Mouse (Mus musculus) cerebellum, adult 11-12 months (tissue): Measurements from ENCODE around the gene Olfr669.
"Not testable (repeated sequence)": the region's sequence is repeated elsewhere in the genome, so short reads cannot be mapped to it uniquely, and the experiment has no call there.

Experiments used
- DNase-seq: peaks from one replicate; pipeline ENCODE4 v3.0.0; 2022

Olfr669 gene

DNA sequence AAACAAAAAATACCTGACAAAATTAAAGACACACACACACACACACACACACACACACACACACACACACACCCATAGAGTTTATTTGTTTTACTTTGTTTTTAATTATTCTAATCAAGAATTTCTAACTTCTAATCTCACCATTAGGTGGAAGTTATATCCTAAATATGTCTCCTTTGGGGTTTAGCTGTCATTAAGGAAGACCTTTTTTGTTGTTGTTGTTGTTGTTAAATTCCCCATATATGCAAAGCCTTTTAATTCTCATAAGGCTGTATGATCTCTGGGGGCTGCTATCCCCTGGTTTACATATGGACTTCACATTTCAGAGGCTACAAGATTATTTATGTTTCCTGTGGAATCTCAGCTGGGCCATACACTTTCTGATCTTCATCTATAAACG lies at the start of gene Olfr669:
Gene Olfr669, plus strand, starts transcription at position 301 of the 400 bp plus-strand sequence.
- DNase-seq = no peak

- DNase-seq = no peak
Observed at GRCm38 (mm10) chr7:104895852-104896251, 38.2 kb upstream of the Olfr669 start, which contains the start of gene Olfr666. Gene Olfr666 (minus strand): TSS chr7:104895952.

DNA sequence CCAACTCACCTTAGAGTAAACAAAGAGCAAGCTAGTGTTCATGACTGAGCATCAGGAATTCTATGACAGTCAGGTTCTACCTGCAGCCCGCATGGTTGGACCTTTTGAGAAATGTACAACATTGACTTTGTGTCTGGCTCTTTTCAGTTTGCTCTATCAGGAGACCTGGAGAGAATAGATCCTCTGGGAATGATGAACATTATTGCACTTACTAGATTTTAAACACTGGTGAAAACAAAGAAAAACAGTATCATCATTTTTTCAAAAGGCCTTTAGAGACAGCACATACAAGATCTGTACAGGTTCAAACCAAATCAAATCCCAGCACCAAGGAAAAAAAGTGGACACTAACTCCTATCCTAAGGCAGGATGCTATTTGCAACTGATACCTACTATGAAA lies 12.7 kb upstream of the Olfr669 start, which contains the start of gene Olfr667:
Gene Olfr667, minus strand, starts transcription at position 101 of the 400 bp plus-strand sequence.
- DNase-seq = no peak

DNA sequence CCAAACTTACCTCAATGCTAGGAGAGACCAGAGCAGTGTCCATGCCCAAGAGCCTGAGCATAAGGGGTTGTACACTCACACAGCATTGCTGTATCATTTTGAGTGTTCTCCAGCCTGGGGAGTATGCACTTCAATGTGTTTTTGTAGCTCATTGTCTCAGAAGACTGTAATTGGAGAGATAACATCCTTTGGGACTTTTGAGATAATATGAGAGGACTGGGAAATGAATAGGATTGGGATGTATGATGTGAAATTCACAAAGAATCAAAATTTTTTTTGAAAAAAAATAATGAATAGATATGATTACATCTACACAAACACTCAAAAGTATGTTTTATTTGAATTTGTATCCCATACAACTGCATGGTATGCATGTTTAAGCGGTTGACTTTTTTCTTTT lies 6.1 kb upstream of the Olfr669 start, which contains the start of gene Olfr668:
Gene Olfr668, minus strand, starts transcription at position 101 of the 400 bp plus-strand sequence.
- no peak for DNase-seq

DNA sequence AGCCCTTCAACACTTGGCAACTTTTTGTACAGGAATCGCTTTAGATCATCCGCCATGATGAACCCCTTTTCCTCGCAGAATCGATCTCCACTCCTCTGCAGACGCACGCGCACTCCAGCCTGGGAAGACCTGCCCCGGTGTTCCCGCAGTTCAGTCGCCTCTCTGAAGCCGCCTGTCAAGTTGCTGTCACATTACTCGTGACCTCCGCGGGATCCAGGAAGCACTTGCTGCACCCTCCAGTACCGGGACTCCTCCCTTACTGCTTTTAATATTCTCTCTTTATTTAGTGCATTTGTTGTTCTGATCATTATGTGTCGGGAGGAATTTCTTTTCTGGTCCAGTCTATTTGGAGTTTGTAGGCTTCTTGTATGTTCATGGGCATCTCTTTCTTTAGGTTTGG lies 16.2 kb downstream of the Olfr669 start:
- not testable (repeated sequence) for DNase-seq

GRCm38 (mm10) chr7:104962520-104962919 lies 28.5 kb downstream of the Olfr669 start, which contains the start of gene Olfr670:
Gene Olfr670 (minus strand): TSS chr7:104962620.
- no peak for DNase-seq

DNA sequence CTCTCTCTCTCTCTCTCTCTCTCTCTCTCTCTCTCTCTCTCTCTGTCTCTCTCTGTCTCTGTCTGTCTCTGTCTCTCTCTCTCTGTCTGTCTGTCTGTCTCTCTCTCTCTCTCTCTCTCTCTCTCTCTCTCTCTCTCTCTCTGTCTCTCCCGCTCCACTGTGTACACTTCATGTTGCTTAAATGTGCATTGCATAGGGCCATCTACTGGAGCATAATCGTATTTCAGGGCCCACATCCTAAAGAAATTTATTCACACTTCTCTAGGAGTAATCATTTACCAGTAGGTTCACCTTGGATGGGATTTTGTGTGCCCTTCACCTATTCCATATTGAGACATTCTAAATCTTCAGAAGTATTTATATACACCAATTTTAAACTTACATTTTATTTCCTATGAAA lies 38.5 kb downstream of the Olfr669 start:
- DNase-seq = not testable (repeated sequence)

- DNase-seq = no peak
Observed at GRCm38 (mm10) chr7:104979026-104979425, 45.0 kb downstream of the Olfr669 start, which contains the start of gene Olfr671. Gene Olfr671 (minus strand): TSS chr7:104979126.
